Mouse (Mus musculus) hindbrain, embryonic 11.5 days (tissue): Measurements from ENCODE around the gene Erf. TPM values are rescaled to one million over a fixed set of nuclear protein-coding genes. Genes with fewer than 3 reads are reported as not detected.
A peak's percentile ranks its signal among the peaks of the same experiment; 100 is the strongest.

Source experiments
- ATAC-seq: fragments of 200-750 bp; cut with Nextera tagmentation; 2 replicates; pipeline ENCODE4 v1.8.0; 2017; ENCODE audit warnings: mild to moderate bottlenecking, moderate TSS enrichment, moderate library complexity; ENCODE audit not compliant: low FRiP score
- DNase-seq: peaks from one replicate; pipeline ENCODE4 v3.0.0-alpha.2; 2015; ENCODE audit warnings: low spot score
- H3K27ac ChIP-seq: fragments of 300-500 bp; sonication (generic); 2 replicates; pipeline ENCODE4 v1.5.1; 2014; ENCODE audit warnings: mild to moderate bottlenecking, low read depth, low read length
- H3K27me3 ChIP-seq: fragments of 300-500 bp; sonication (generic); 2 replicates; pipeline ENCODE4 v1.6.1; 2014; ENCODE audit warnings: mild to moderate bottlenecking, low read length, moderate library complexity, mixed read lengths; ENCODE audit not compliant: control insufficient read depth, insufficient read depth
- H3K36me3 ChIP-seq: fragments of 300-500 bp; sonication (generic); 2 replicates; pipeline ENCODE4 v1.6.1; 2014; ENCODE audit warnings: mild to moderate bottlenecking, low read length, moderate library complexity, mixed read lengths; ENCODE audit not compliant: control insufficient read depth, insufficient read depth
- H3K4me1 ChIP-seq: fragments of 300-500 bp; sonication (generic); replicated peaks from 2 replicates; pipeline ENCODE4 v1.6.1; 2014; ENCODE audit warnings: low read length, mixed read lengths; ENCODE audit not compliant: control insufficient read depth, insufficient read depth
- H3K4me2 ChIP-seq: fragments of 300-500 bp; sonication (generic); replicated peaks from 2 replicates; pipeline ENCODE4 v1.6.1; 2014; ENCODE audit warnings: mild to moderate bottlenecking, low read depth, low read length
- H3K4me3 ChIP-seq: fragments of 300-500 bp; sonication (generic); 2 replicates; pipeline ENCODE4 v1.5.1; 2014; ENCODE audit warnings: low read depth, low read length
- H3K9ac ChIP-seq: fragments of 300-500 bp; sonication (generic); 2 replicates; pipeline ENCODE4 v1.6.1; 2014; ENCODE audit warnings: low read depth, low read length
- H3K9me3 ChIP-seq: fragments of 300-500 bp; sonication (generic); 2 replicates; pipeline ENCODE4 v1.6.1; 2016; ENCODE audit warnings: low read length; ENCODE audit not compliant: control insufficient read depth
- WGBS: fragments of 180-500 bp; shearing (Covaris S2); extraction: QIAGEN DNeasy Blood & Tissue Kit; methylation state at CpG from one replicate; pipeline ENCODE4 v1.1.7; 2014; 5-methylcytosine and 5-hydroxymethylcytosine counted together
- polyA plus RNA-seq: library from polyadenylated mRNA; unstranded; fragments of >200 nt; fragmentation: Nextera tagmentation; extraction: Ambion mirVana; gene quantifications from 2 replicates; pipeline ENCODE4 v1.2.1, GENCODE M21; 2014

Erf gene
- polyA plus RNA-seq, 1 experiment from 2014 or later: 14.2 TPM

- Histone ChIP-seq H3K9me3 (no peaks in the 10 kb centered on the region), H3K4me3 (no peak overlapping the region), H3K36me3 (no peaks in the 10 kb centered on the region), H3K9ac (no peak overlapping the region), H3K4me2 (no peak overlapping the region), H3K27me3 (no peaks in the 10 kb centered on the region), H3K4me1 (no peaks in the 10 kb centered on the region), H3K27ac (no peak overlapping the region)
- ATAC-seq (no peak), DNase-seq (no peak)
- 23% methylated on average over 17 of the region's 17 CpGs for WGBS
Observed at GRCm38 (mm10) chr7:25263968-25264870, 13.7 kb upstream of the Erf start.

GRCm38 (mm10) chr7:25261896-25262295 is 11.3 kb upstream of the Erf start:
- ATAC-seq (no peak), DNase-seq (no peak)
- WGBS: 76% methylated on average over 1 of the region's 1 CpGs
- H3K4me1 ChIP-seq: no peaks in the 10 kb centered on the region
- no peaks in the 10 kb centered on the region for H3K9me3 ChIP-seq
- H3K4me3 ChIP-seq: no peak overlapping the region
- H3K36me3 ChIP-seq: no peaks in the 10 kb centered on the region
- no peak overlapping the region for H3K27ac ChIP-seq
- H3K9ac ChIP-seq: no peak overlapping the region
- no peaks in the 10 kb centered on the region for H3K27me3 ChIP-seq
- H3K4me2 ChIP-seq: no peak overlapping the region

- Histone ChIP-seq H3K36me3 (no peaks in the 10 kb centered on the region), H3K9me3 (no peaks in the 10 kb centered on the region), H3K4me3 (peak overlapping the region; percentile 90; the same call in 1 of the 2 replicates), H3K27me3 (no peaks in the 10 kb centered on the region), H3K4me2 (peak overlapping the region; percentile 94), H3K27ac (0 out of 2 replicates have a peak overlapping the region, but pooled peaks have one; percentile 8), H3K9ac (peak overlapping the region; percentile 40), H3K4me1 (peaks cover 11% of the 10 kb centered on the region)
- ATAC-seq (no peak), DNase-seq (peak; percentile 21)
- 23% methylated on average over 8 of the region's 8 CpGs for WGBS
Observed at GRCm38 (mm10) chr7:25251822-25252221, 1.3 kb upstream of the Erf start.

GRCm38 (mm10) chr7:25251071-25251791 is 670 bp upstream of the Erf start:
- no peaks in the 10 kb centered on the region for H3K27me3 ChIP-seq
- H3K9ac ChIP-seq: peak overlapping the region; percentile 40
- peak; percentile 41 for ATAC-seq
- DNase-seq: peak; percentile 66
- 2% methylated on average over 22 of the region's 22 CpGs for WGBS
- H3K36me3 ChIP-seq: no peaks in the 10 kb centered on the region
- peaks cover 12% of the 10 kb centered on the region for H3K4me1 ChIP-seq
- H3K4me2 ChIP-seq: peak overlapping the region; percentile 94
- H3K4me3 ChIP-seq: peak overlapping the region; percentile 90
- H3K9me3 ChIP-seq: no peaks in the 10 kb centered on the region
- H3K27ac ChIP-seq: peak overlapping the region; percentile 37

GRCm38 (mm10) chr7:25249314-25250140 is 1.0 kb downstream of the Erf start:
- H3K4me1 ChIP-seq: peaks cover 12% of the 10 kb centered on the region
- WGBS: under 1% methylated on average over 29 of the region's 73 CpGs

GRCm38 (mm10) chr7:25248846-25249313 is 1.7 kb downstream of the Erf start:
- H3K4me1 ChIP-seq: peaks cover 12% of the 10 kb centered on the region
- peak overlapping the region; percentile 94 for H3K4me2 ChIP-seq
- H3K9ac ChIP-seq: peak overlapping the region; percentile 79
- no peak; the same call in 1 of the 2 replicates for ATAC-seq
- 0% methylated on average over 24 of the region's 25 CpGs for WGBS
- peak overlapping the region; percentile 90 for H3K4me3 ChIP-seq
- peak overlapping the region; percentile 89 for H3K27ac ChIP-seq
- DNase-seq: no peak
- H3K9me3 ChIP-seq: no peaks in the 10 kb centered on the region
- H3K27me3 ChIP-seq: no peaks in the 10 kb centered on the region
- no peaks in the 10 kb centered on the region for H3K36me3 ChIP-seq

More at GRCm38 (mm10) chr7:25249314-25250140, 1.0 kb downstream of the Erf start:
- Histone ChIP-seq H3K27me3 (no peaks in the 10 kb centered on the region), H3K36me3 (no peaks in the 10 kb centered on the region), H3K4me3 (peak overlapping the region; percentile 90), H3K9ac (peak overlapping the region; percentile 79), H3K9me3 (no peaks in the 10 kb centered on the region), H3K4me2 (peak overlapping the region; percentile 94), H3K27ac (peak overlapping the region; percentile 89)
- ATAC-seq (peak; percentile 50), DNase-seq (peak; percentile 82)

- Histone ChIP-seq H3K4me3 (peak overlapping the region; percentile 90), H3K27ac (peak overlapping the region; percentile 89), H3K36me3 (no peaks in the 10 kb centered on the region), H3K4me2 (peak overlapping the region; percentile 94), H3K9me3 (no peaks in the 10 kb centered on the region), H3K27me3 (no peaks in the 10 kb centered on the region), H3K9ac (peak overlapping the region; percentile 79), H3K4me1 (peaks cover 12% of the 10 kb centered on the region)
- 1% methylated on average over 18 of the region's 18 CpGs for WGBS
- peak; percentile 53 for DNase-seq
- ATAC-seq: 0 out of 2 replicates have a peak, but pooled peaks have one; percentile 19
Observed at GRCm38 (mm10) chr7:25248018-25248647, 2.4 kb downstream of the Erf start.
